9 mouse cellular contexts compared by ENCODE assay signal in the genomic region with DNA sequence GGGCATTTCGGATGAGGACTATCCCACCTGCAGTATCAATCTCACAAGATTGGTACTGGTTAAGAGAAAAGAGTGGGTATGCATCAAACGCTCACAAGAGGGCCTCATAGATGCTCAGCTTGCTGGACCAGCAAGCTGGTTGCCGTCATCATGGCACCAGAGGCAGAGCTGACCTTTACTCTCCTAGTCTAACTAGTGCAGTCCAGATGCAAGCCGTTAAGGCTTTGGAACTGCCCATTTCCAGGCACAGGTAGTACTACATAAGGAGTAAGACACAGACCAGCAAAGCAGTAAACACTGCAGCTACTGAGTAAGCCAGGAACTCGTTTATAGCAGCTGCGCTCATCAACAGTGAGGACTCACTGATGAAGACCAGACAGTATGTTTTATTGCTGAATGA.
A peak's percentile ranks its signal among the peaks of the same experiment; 100 is the strongest.
DNase-seq lines count a peak whose midpoint lies in the region; ATAC-seq and TF ChIP-seq lines count a peak whose summit lies in the region.
"Had no signal": no experiment of that assay in that cellular context is flagged by ENCODE, and none has a peak within 500 bp of the region (broad histone marks: within the 10 kb centered on the region; RNA-seq: fewer than 3 reads in every experiment).

No protein-coding gene starts in this region.

- H3K27me3 ChIP-seq in cerebellum, adult 2 months (ENCODE audit: control insufficient read depth, insufficient read depth, low read length) = no peaks in the 10 kb centered on the region
- no peaks in the 10 kb centered on the region for H3K27me3 ChIP-seq in midbrain, embryonic 16.5 days (ENCODE audit: control insufficient read depth, insufficient read depth, low read depth, low read length)
- H3K27me3 ChIP-seq: liver, embryonic 15.5 days had no signal

- no peaks in the 10 kb centered on the region for H3K36me3 ChIP-seq in midbrain, embryonic 16.5 days (ENCODE audit: control insufficient read depth, insufficient read depth, low read length)
- H3K36me3 ChIP-seq: liver, embryonic 15.5 days had no signal

- no peaks in the 10 kb centered on the region for H3K4me1 ChIP-seq in cerebellum, adult 2 months (ENCODE audit: control insufficient read depth, insufficient read depth, low read length)
- H3K4me1 ChIP-seq in midbrain, embryonic 16.5 days (ENCODE audit: control insufficient read depth, insufficient read depth, low read length) = no peaks in the 10 kb centered on the region; the same call in 1 of the 2 replicates

- H3K4me2 ChIP-seq in midbrain, embryonic 16.5 days (ENCODE audit: low read length) = no peak overlapping the region
- H3K4me2 ChIP-seq: liver, embryonic 15.5 days had no signal

- TF ChIP-seq CTCF in cerebellum, adult 2 months (IDR thresholded peaks at IDR 0.05; ENCODE audit: borderline replicate concordance, insufficient read depth, low read depth, low read length) = peak; percentile 17; the same call in 1 of the 2 replicates

- no peak for TF ChIP-seq POLR2A in cerebellum, adult 2 months (IDR thresholded peaks at IDR 0.05; ENCODE audit: borderline replicate concordance, insufficient read depth, low read length)

- H3K4me3 ChIP-seq in cerebellum, adult 2 months (replicated peaks; ENCODE audit: insufficient read depth, low read depth, low read length) = no peak overlapping the region
- no peak overlapping the region for H3K4me3 ChIP-seq in midbrain, embryonic 16.5 days (ENCODE audit: low read depth, low read length)
- H3K4me3 ChIP-seq: liver, embryonic 15.5 days had no signal

- ATAC-seq in midbrain, embryonic 16.5 days = 0 out of 2 replicates have a peak, but pooled peaks have one; percentile 54

- 72% methylated on average over 6 of the region's 6 CpGs for WGBS in cerebellum, adult 2 months
- WGBS in midbrain, embryonic 16.5 days = 67% methylated on average over 6 of the region's 6 CpGs

- peak in 1 of 2 experiments; percentile 8 for DNase-seq in cerebellum, adult 2 months
- DNase-seq in cerebellum, adult 11-12 months = no peak
- DNase-seq in urinary bladder, postnatal 25 days (ENCODE audit: low spot score) = peak; percentile 15
- DNase-seq in urinary bladder, postnatal 10 days (ENCODE audit: low spot score) = no peak
- DNase-seq in kidney, adult 9 months = peak; percentile 84
- no peak for DNase-seq in testis, postnatal 14 days (ENCODE audit: low spot score)
- DNase-seq in frontal cortex, postnatal 10 days (ENCODE audit: low spot score in 2 of 2) = no peak

- no peaks in the 10 kb centered on the region for H3K9me3 ChIP-seq in midbrain, embryonic 16.5 days (replicated peaks; ENCODE audit: control insufficient read depth, low read length, poor library complexity, severe bottlenecking)
- H3K9me3 ChIP-seq: liver, embryonic 15.5 days had no signal

- H3K9ac ChIP-seq in midbrain, embryonic 16.5 days (ENCODE audit: low read depth, low read length) = no peak overlapping the region
- H3K9ac ChIP-seq: liver, embryonic 15.5 days had no signal

- no peak overlapping the region for H3K27ac ChIP-seq in cerebellum, adult 2 months (ENCODE audit: insufficient read depth, low read length)
- H3K27ac ChIP-seq in midbrain, embryonic 16.5 days (ENCODE audit: low read length) = no peak overlapping the region
- H3K27ac ChIP-seq: liver, embryonic 15.5 days had no signal

Comparison
In these comparisons a context has a peak if more than half of its experiments do, and no peak if none do; other contexts are left out.
1. DNase-seq: peak in urinary bladder, postnatal 25 days (single experiment) and kidney, adult 9 months (single experiment); none in cerebellum, adult 11-12 months (single experiment), urinary bladder, postnatal 10 days (single experiment), testis, postnatal 14 days (single experiment) and frontal cortex, postnatal 10 days (0 of 2).